8 mouse cellular contexts compared by ENCODE assay signal in genomic region chr3:121171243-121171871, GRCm38 (mm10). TPM values are rescaled to one million over a fixed set of nuclear protein-coding genes. Genes with fewer than 3 reads are reported as not detected.
DNase-seq lines count a peak whose midpoint lies in the region; ATAC-seq and TF ChIP-seq lines count a peak whose summit lies in the region.

Rwdd3 (minus strand) TSS chr3:121171695.

- peak within 1 kb of the TSS; percentile 85 for H3K4me3 ChIP-seq in brown adipose tissue, adult 24 weeks (ENCODE audit: insufficient read depth, low read depth, low read length)
- H3K4me3 ChIP-seq in heart, embryonic 15.5 days, result peak within 1 kb of the TSS; percentile 86
- peak within 1 kb of the TSS; percentile 67 to 69 for H3K4me3 ChIP-seq in liver, embryonic 14.5 days (ENCODE audit: insufficient read depth in 1 of 2, low read depth in 2 of 2, low read length in 2 of 2)
- peak within 1 kb of the TSS; percentile 58 for H3K4me3 ChIP-seq in neural tube, embryonic 11.5 days (ENCODE audit: low read depth, low read length)
- peak within 1 kb of the TSS; percentile 73 for H3K4me3 ChIP-seq in stomach, postnatal 0 days (ENCODE audit: low read depth, low read length)

- peak; percentile 98 for TF ChIP-seq CTCF in liver, embryonic 14.5 days (IDR thresholded peaks at IDR 0.05; ENCODE audit: low read depth)
- peak; percentile 96 for TF ChIP-seq CTCF in stomach, postnatal 0 days (IDR thresholded peaks at IDR 0.05; ENCODE audit: low read depth)

- H3K4me1 ChIP-seq in brown adipose tissue, adult 24 weeks (ENCODE audit: control insufficient read depth, insufficient read depth, insufficient read length, low read length), result peaks cover 7% of the 10 kb centered on the region; the same call in 1 of the 2 replicates
- H3K4me1 ChIP-seq in heart, embryonic 15.5 days (replicated peaks), result peaks cover 10% of the 10 kb centered on the region
- peaks cover 27 to 30% of the 10 kb centered on the region in 2 experiments for H3K4me1 ChIP-seq in liver, embryonic 14.5 days (replicated peaks; ENCODE audit: control insufficient read depth in 2 of 2, insufficient read depth in 2 of 2, low read length in 1 of 2)
- H3K4me1 ChIP-seq in neural tube, embryonic 11.5 days (ENCODE audit: control insufficient read depth, insufficient read depth, low read length), result no peaks in the 10 kb centered on the region
- H3K4me1 ChIP-seq in stomach, postnatal 0 days (replicated peaks; ENCODE audit: control insufficient read depth, insufficient read depth), result 0 out of 2 replicates have a peak, but pooled peaks cover 3% of the 10 kb centered on the region

- TF ChIP-seq EP300 in liver, embryonic 14.5 days (IDR thresholded peaks at IDR 0.05; ENCODE audit: low read depth), result peak; percentile 58; the same call in 1 of the 2 replicates
- no peak for TF ChIP-seq EP300 in stomach, postnatal 0 days (optimal IDR thresholded peaks at IDR 0.05)

- H3K9ac ChIP-seq in heart, embryonic 15.5 days, result peak within 1 kb of the TSS; percentile 75
- peak within 1 kb of the TSS; percentile 71 for H3K9ac ChIP-seq in liver, embryonic 14.5 days (replicated peaks)
- H3K9ac ChIP-seq in neural tube, embryonic 11.5 days (ENCODE audit: low read length), result peak within 1 kb of the TSS; percentile 68
- peak within 1 kb of the TSS; percentile 79 for H3K9ac ChIP-seq in stomach, postnatal 0 days (ENCODE audit: low read length)

- ATAC-seq in heart, embryonic 15.5 days (replicated peaks; ENCODE audit: insufficient number of reproducible peaks, insufficient read depth, low FRiP score, low read depth), result peak; percentile 92
- peak; percentile 94 for ATAC-seq in liver, embryonic 14.5 days (ENCODE audit: insufficient read depth)
- ATAC-seq in neural tube, embryonic 11.5 days (ENCODE audit: insufficient read depth, low FRiP score, low TSS enrichment), result peak; percentile 92
- peak; percentile 97 for ATAC-seq in stomach, postnatal 0 days (ENCODE audit: low FRiP score, low TSS enrichment)

- H3K27me3 ChIP-seq in heart, embryonic 15.5 days, result no peaks in the 10 kb centered on the region
- H3K27me3 ChIP-seq in liver, embryonic 14.5 days (ENCODE audit: control insufficient read depth, insufficient read depth, low read length), result no peaks in the 10 kb centered on the region
- no peaks in the 10 kb centered on the region for H3K27me3 ChIP-seq in neural tube, embryonic 11.5 days (ENCODE audit: control insufficient read depth, insufficient read depth, low read length)
- no peaks in the 10 kb centered on the region for H3K27me3 ChIP-seq in stomach, postnatal 0 days (ENCODE audit: control insufficient read depth, insufficient read depth, low read length)

- DNase-seq in CD4-positive, CD25-positive, alpha-beta regulatory T cell, adult 2 months (ENCODE audit: low read depth, low spot score), result peak; percentile 95
- DNase-seq in fibroblast of lung, adult 2 months (ENCODE audit: low read depth), result peak; percentile 59
- peak; percentile 90 to 93 for DNase-seq in kidney, postnatal 25 days
- peak; percentile 82 to 85 (median 82) for DNase-seq in liver, embryonic 14.5 days (ENCODE audit: low read depth in 3 of 3, low spot score in 3 of 3)
- DNase-seq in neural tube, embryonic 11.5 days (ENCODE audit: low spot score), result peak; percentile 93
- peak; percentile 95 for DNase-seq in stomach, postnatal 0 days (ENCODE audit: low spot score)

- peak within 1 kb of the TSS; percentile 72 for H3K27ac ChIP-seq in brown adipose tissue, adult 24 weeks (replicated peaks; ENCODE audit: low read depth, low read length)
- H3K27ac ChIP-seq in heart, embryonic 15.5 days, result peak within 1 kb of the TSS; percentile 77
- H3K27ac ChIP-seq in liver, embryonic 14.5 days, result peak within 1 kb of the TSS; percentile 44
- no peak within 1 kb of the TSS for H3K27ac ChIP-seq in neural tube, embryonic 11.5 days (ENCODE audit: low read depth, low read length)
- peak within 1 kb of the TSS; percentile 77; the same call in 1 of the 2 replicates for H3K27ac ChIP-seq in stomach, postnatal 0 days (replicated peaks)

- no peaks in the 10 kb centered on the region for H3K36me3 ChIP-seq in heart, embryonic 15.5 days
- H3K36me3 ChIP-seq in liver, embryonic 14.5 days (replicated peaks; ENCODE audit: control insufficient read depth, insufficient read depth, low read depth), result no peaks in the 10 kb centered on the region
- no peaks in the 10 kb centered on the region for H3K36me3 ChIP-seq in neural tube, embryonic 11.5 days (ENCODE audit: control insufficient read depth, insufficient read depth, low read length)
- no peaks in the 10 kb centered on the region for H3K36me3 ChIP-seq in stomach, postnatal 0 days (ENCODE audit: control insufficient read depth, insufficient read depth, low read length)

- peak within 1 kb of the TSS; percentile 96 for H3K4me2 ChIP-seq in heart, embryonic 15.5 days
- H3K4me2 ChIP-seq in liver, embryonic 14.5 days (ENCODE audit: low read depth), result peak within 1 kb of the TSS; percentile 73
- peak within 1 kb of the TSS; percentile 72 for H3K4me2 ChIP-seq in neural tube, embryonic 11.5 days (ENCODE audit: low read depth)
- H3K4me2 ChIP-seq in stomach, postnatal 0 days (replicated peaks; ENCODE audit: low read depth), result peak within 1 kb of the TSS; percentile 91

- H3K9me3 ChIP-seq in heart, embryonic 15.5 days (replicated peaks), result no peaks in the 10 kb centered on the region
- H3K9me3 ChIP-seq in liver, embryonic 14.5 days (ENCODE audit: control insufficient read depth, low read length), result no peaks in the 10 kb centered on the region
- no peaks in the 10 kb centered on the region for H3K9me3 ChIP-seq in neural tube, embryonic 11.5 days (ENCODE audit: control insufficient read depth, low read length)
- no peaks in the 10 kb centered on the region for H3K9me3 ChIP-seq in stomach, postnatal 0 days (ENCODE audit: control insufficient read depth, low read length)

- WGBS in heart, embryonic 15.5 days, result under 1% methylated on average over 40 of the region's 40 CpGs
- WGBS in liver, embryonic 14.5 days (ENCODE audit: insufficient replicate concordance), result under 1% methylated on average over 40 of the region's 40 CpGs
- 1% methylated on average over 39 of the region's 40 CpGs for WGBS in neural tube, embryonic 11.5 days
- 2% methylated on average over 40 of the region's 40 CpGs for WGBS in stomach, postnatal 0 days

RNA-seq across cellular contexts. Expression of gene Rwdd3, which starts in this region (rescaled TPM):
- polyA plus RNA-seq in brown adipose tissue, adult 24 weeks (2012; ENCODE audit: insufficient read depth, insufficient read length, missing spikeins), result 10.9 and 11.9 TPM in 2 replicates
- 3.4 and 3.6 TPM in 2 replicates for polyA plus RNA-seq in heart, embryonic 15.5 days (2015; fragmentation: Nextera tagmentation; extraction: Ambion mirVana)
- polyA plus RNA-seq in liver, embryonic 14.5 days (2012; rRNA removed), result 0.79 and 1.1 TPM in 2 replicates
- 1.3 and 1.7 TPM in 2 replicates for polyA plus RNA-seq in liver, embryonic 14.5 days (2014; fragmentation: Nextera tagmentation; extraction: Ambion mirVana)
- polyA plus RNA-seq in neural tube, embryonic 11.5 days (2014; fragmentation: Nextera tagmentation; extraction: Ambion mirVana), result 2.6 and 4.5 TPM in 2 replicates
- polyA plus RNA-seq in stomach, postnatal 0 days (2015; fragmentation: Nextera tagmentation; extraction: Ambion mirVana), result 7.1 and 8.7 TPM in 2 replicates
